Mouse (Mus musculus): Measurements from ENCODE around the gene Gm10424. TPM values are rescaled to one million over a fixed set of nuclear protein-coding genes. Genes with fewer than 3 reads are reported as not detected.
"Not testable (repeated sequence)": the region's sequence is repeated elsewhere in the genome, so short reads cannot be mapped to it uniquely, and the experiment has no call there.

Gm10424 gene
- not detected for total RNA-seq (2021)

- intact Hi-C loops (cut with DNase I); DNase-seq (ENCODE audit: low spot score in 2 of 2): not testable (repeated sequence)
Measured at GRCm38 (mm10) chr5:95272668-95273067, at the start of gene Gm10424. Gene Gm10424, minus strand, starts transcription at chr5:95272768.

- intact Hi-C loops (cut with DNase I); DNase-seq (ENCODE audit: low spot score in 2 of 2): not testable (repeated sequence)
Measured at GRCm38 (mm10) chr5:95305611-95306010, 33.0 kb upstream of the Gm10424 start, which contains the start of gene Gm3259. Gene Gm3259, plus strand, starts transcription at chr5:95305911.

Other genes starting within 250 kb of the Gm10424 start
- gene Gm7942, start 165.8 kb downstream of the Gm10424 start, total RNA-seq (2021) = not detected
- gene Gm16513, start 90.1 kb downstream of the Gm10424 start, total RNA-seq (2021) = not detected
- not detected for gene Gm3259, start 33.1 kb upstream of the Gm10424 start, total RNA-seq (2021)
- not detected for gene D5Ertd577e, start 184.0 kb upstream of the Gm10424 start, total RNA-seq (2021)
- not detected for gene Gm3286, start 238.0 kb upstream of the Gm10424 start, total RNA-seq (2021)